17 mouse cellular contexts compared by ENCODE assay signal in the genomic region with DNA sequence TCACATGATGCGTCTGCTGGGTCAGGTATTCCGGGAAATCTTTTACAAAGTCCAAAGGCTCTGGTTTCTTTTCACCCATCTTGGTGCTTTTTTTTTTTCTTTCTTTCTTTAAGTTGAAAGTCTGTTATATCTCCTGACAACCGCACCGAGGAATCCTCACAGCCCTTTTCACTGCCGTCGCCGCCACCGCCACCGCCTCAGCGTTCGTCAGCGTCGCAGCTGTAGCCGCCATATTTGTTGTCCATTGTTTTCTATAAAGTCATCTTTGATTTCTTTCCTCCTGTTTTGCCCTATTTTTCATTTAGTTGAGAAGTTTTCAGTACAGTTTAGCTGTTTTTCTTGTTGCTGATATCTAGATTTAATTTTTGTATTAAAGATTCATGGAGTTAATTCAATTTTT.
"Had no signal": no experiment of that assay in that cellular context is flagged by ENCODE, and none has a peak within 500 bp of the region (broad histone marks: within the 10 kb centered on the region; RNA-seq: fewer than 3 reads in every experiment).

No protein-coding gene starts in this region.

- H3K36me3 ChIP-seq: midbrain, embryonic 10.5 days; midbrain, embryonic 12.5 days; neural tube, embryonic 12.5 days had no signal

- H3K9ac ChIP-seq: liver, embryonic 14.5 days; lung, embryonic 14.5 days; midbrain, embryonic 12.5 days; neural tube, embryonic 12.5 days had no signal

- H3K9me3 ChIP-seq: midbrain, embryonic 10.5 days; midbrain, embryonic 12.5 days; neural tube, embryonic 12.5 days had no signal

- DNase-seq: lung, adult 18-20 months; lung, embryonic 14.5 days; lung, postnatal 10 days; lung, postnatal 4 days; midbrain, embryonic 14.5 days; retina, postnatal 1 day; right cerebral cortex, adult 18-20 months; right cerebral cortex, postnatal 25 days; right cerebral cortex, postnatal 4 days; spleen, adult 18-20 months; thymus, adult 18-20 months; thymus, postnatal 14 days had no signal

- H3K27me3 ChIP-seq: midbrain, embryonic 12.5 days; neural tube, embryonic 12.5 days had no signal

- H3K4me2 ChIP-seq: lung, embryonic 14.5 days; midbrain, embryonic 12.5 days; neural tube, embryonic 12.5 days had no signal

- H3K27ac ChIP-seq: liver, embryonic 14.5 days; midbrain, embryonic 10.5 days; midbrain, embryonic 12.5 days; neural tube, embryonic 12.5 days had no signal

- ATAC-seq: midbrain, embryonic 16.5 days had no signal

- H3K4me3 ChIP-seq: midbrain, embryonic 10.5 days; midbrain, embryonic 12.5 days; neural tube, embryonic 12.5 days had no signal

- H3K4me1 ChIP-seq: midbrain, embryonic 10.5 days; midbrain, embryonic 12.5 days; neural tube, embryonic 12.5 days had no signal
